Mouse (Mus musculus): Measurements from ENCODE around the gene Axin2. TPM values are rescaled to one million over a fixed set of nuclear protein-coding genes. Genes with fewer than 3 reads are reported as not detected.
"Not testable (repeated sequence)": the region's sequence is repeated elsewhere in the genome, so short reads cannot be mapped to it uniquely, and the experiment has no call there.

Axin2 gene
- 10 to 100 TPM; 28.1 to 28.6 TPM for total RNA-seq (2021)
- long read RNA-seq, experiment 1, full-length matches to known transcripts, result 1 of 5 reads
- long read RNA-seq, experiment 1, partial matches to known transcripts, result 0 of 5 reads
- long read RNA-seq, experiment 1, other reads (novel, unspliced or antisense), result 4 of 5 reads
- long read RNA-seq, experiment 2, full-length matches to known transcripts, result 1 of 3 reads
- long read RNA-seq, experiment 2, partial matches to known transcripts, result 1 of 3 reads
- long read RNA-seq, experiment 2, other reads (novel, unspliced or antisense), result 1 of 3 reads

GRCm38 (mm10) chr11:108920158-108920635, at the start of gene Axin2:
Gene Axin2 (plus strand): TSS chr11:108920349.
- peak; percentile 89 to 92 for DNase-seq (ENCODE audit: low spot score in 2 of 2)

GRCm38 (mm10) chr11:108871284-108871683, 48.9 kb upstream of the Axin2 start:
- DNase-seq (ENCODE audit: low spot score in 2 of 2), result not testable (repeated sequence)

- no peak for DNase-seq (ENCODE audit: low spot score in 2 of 2)
Measured at GRCm38 (mm10) chr11:108871748-108872147, 48.4 kb upstream of the Axin2 start.

GRCm38 (mm10) chr11:108876633-108877205, 43.4 kb upstream of the Axin2 start:
- DNase-seq (ENCODE audit: low spot score in 2 of 2), result no peak

GRCm38 (mm10) chr11:108877520-108877919, 42.6 kb upstream of the Axin2 start:
- no peak for DNase-seq (ENCODE audit: low spot score in 2 of 2)

GRCm38 (mm10) chr11:108880546-108880945, 39.6 kb upstream of the Axin2 start:
- DNase-seq (ENCODE audit: low spot score in 2 of 2), result no peak

- DNase-seq (ENCODE audit: low spot score in 2 of 2), result no peak
Measured at GRCm38 (mm10) chr11:108881662-108882061, 38.5 kb upstream of the Axin2 start.

GRCm38 (mm10) chr11:108885276-108885896, 34.8 kb upstream of the Axin2 start:
- no peak for DNase-seq (ENCODE audit: low spot score in 2 of 2)

GRCm38 (mm10) chr11:108886060-108886459, 34.1 kb upstream of the Axin2 start:
- no peak for DNase-seq (ENCODE audit: low spot score in 2 of 2)

GRCm38 (mm10) chr11:108889121-108889520, 31.0 kb upstream of the Axin2 start:
- peak in 1 of 2 experiments; percentile 20 for DNase-seq (ENCODE audit: low spot score in 2 of 2)

- DNase-seq (ENCODE audit: low spot score in 2 of 2), result no peak
Measured at GRCm38 (mm10) chr11:108890544-108890943, 29.6 kb upstream of the Axin2 start.

GRCm38 (mm10) chr11:108891111-108891870, 28.9 kb upstream of the Axin2 start:
- peak in 1 of 2 experiments; percentile 12 for DNase-seq (ENCODE audit: low spot score in 2 of 2)

- no peak for DNase-seq (ENCODE audit: low spot score in 2 of 2)
Measured at GRCm38 (mm10) chr11:108891871-108892380, 28.2 kb upstream of the Axin2 start.

- DNase-seq (ENCODE audit: low spot score in 2 of 2), result no peak
Measured at GRCm38 (mm10) chr11:108892406-108892805, 27.7 kb upstream of the Axin2 start.

- DNase-seq (ENCODE audit: low spot score in 2 of 2), result no peak
Measured at GRCm38 (mm10) chr11:108893232-108893790, 26.8 kb upstream of the Axin2 start.

GRCm38 (mm10) chr11:108893855-108894510, 26.2 kb upstream of the Axin2 start:
- DNase-seq (ENCODE audit: low spot score in 2 of 2), result no peak

GRCm38 (mm10) chr11:108897034-108897433, 23.1 kb upstream of the Axin2 start:
- no peak for DNase-seq (ENCODE audit: low spot score in 2 of 2)

GRCm38 (mm10) chr11:108898063-108898462, 22.1 kb upstream of the Axin2 start:
- DNase-seq (ENCODE audit: low spot score in 2 of 2), result no peak

GRCm38 (mm10) chr11:108898483-108898882, 21.7 kb upstream of the Axin2 start:
- DNase-seq (ENCODE audit: low spot score in 2 of 2), result no peak

- peak; percentile 57 to 80 for DNase-seq (ENCODE audit: low spot score in 2 of 2)
Measured at GRCm38 (mm10) chr11:108900718-108901488, 19.2 kb upstream of the Axin2 start.

Data from layer of hippocampus, postnatal 14 days (tissue).